Mouse (Mus musculus) CD4-positive helper T cell, adult 2 months (primary cell): Measurements from ENCODE around the gene Onecut1.
A peak's percentile ranks its signal among the peaks of the same experiment; 100 is the strongest.

Experiments
- DNase-seq: peaks from one replicate; pipeline ENCODE4 v3.0.0-alpha.2; 2012; ENCODE audit warnings: low read depth, missing footprints, low spot score

Gene Onecut1

DNA sequence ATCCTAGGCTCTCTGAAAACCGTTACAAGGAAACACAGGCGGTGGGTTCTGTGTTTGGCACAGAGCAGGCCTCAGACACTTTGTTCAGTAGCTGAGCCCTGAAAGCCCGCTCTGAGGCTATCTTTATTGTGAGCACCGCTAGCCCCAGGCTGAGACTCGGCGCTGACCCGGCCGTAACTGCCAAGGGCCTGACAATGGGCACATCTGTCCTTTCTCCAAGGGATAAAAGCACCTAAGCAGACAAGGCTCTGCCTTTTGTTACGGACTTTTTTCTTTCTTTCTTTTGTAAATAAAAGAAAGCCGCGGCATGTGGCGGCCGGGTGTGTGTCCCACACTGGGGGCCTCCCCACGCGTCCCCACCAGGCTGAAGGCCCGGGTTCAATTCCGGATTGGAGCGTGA is 1.3 kb upstream of the Onecut1 start:
- DNase-seq, result no peak

DNA sequence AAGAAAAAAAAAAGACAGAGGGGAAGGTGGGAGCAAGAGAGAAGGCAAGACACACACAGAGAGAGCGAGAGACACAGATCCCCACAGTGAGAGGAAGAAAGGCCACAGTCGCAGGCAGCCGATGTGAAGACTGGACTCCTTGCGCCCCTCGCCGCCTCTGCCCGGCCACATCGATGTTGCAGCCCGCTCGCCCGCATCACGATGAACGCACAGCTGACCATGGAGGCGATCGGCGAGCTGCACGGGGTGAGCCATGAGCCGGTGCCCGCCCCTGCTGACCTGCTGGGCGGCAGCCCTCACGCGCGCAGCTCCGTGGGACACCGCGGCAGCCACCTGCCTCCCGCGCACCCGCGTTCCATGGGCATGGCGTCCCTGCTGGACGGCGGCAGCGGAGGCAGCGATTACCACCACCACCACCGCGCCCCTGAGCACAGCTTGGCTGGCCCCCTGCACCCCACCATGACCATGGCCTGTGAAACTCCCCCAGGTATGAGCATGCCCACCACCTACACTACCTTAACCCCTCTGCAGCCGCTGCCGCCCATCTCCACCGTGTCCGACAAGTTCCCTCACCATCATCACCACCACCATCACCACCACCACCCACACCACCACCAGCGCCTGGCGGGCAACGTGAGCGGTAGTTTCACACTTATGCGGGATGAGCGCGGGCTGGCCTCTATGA is 517 bp downstream of the Onecut1 start:
- DNase-seq, result no peak

DNA sequence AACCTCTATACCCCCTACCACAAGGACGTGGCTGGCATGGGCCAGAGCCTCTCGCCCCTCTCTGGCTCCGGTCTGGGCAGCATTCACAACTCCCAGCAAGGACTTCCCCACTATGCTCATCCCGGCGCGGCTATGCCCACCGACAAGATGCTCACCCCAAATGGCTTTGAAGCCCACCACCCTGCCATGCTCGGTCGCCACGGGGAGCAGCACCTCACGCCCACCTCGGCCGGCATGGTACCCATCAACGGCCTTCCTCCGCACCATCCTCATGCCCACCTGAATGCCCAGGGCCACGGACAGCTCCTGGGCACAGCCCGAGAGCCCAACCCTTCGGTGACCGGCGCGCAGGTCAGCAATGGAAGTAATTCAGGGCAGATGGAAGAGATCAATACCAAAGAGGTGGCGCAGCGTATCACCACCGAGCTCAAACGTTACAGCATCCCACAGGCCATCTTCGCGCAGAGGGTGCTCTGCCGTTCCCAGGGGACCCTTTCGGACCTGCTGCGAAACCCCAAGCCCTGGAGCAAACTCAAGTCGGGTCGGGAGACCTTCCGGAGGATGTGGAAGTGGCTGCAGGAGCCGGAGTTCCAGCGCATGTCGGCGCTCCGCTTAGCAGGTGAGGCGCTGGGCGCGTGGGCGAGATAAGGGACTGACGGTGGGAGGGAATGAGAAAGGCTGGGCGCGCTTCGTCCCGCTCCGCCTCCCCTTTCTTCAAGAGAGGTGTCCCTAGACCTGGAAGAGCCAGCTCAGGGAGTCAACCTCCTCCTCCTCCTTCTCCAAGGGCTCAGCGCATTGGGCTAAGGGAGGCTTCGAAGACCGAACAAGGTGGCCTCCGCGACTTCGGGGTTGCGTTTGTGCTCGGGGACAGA is 1.3 kb downstream of the Onecut1 start:
- no peak for DNase-seq

DNA sequence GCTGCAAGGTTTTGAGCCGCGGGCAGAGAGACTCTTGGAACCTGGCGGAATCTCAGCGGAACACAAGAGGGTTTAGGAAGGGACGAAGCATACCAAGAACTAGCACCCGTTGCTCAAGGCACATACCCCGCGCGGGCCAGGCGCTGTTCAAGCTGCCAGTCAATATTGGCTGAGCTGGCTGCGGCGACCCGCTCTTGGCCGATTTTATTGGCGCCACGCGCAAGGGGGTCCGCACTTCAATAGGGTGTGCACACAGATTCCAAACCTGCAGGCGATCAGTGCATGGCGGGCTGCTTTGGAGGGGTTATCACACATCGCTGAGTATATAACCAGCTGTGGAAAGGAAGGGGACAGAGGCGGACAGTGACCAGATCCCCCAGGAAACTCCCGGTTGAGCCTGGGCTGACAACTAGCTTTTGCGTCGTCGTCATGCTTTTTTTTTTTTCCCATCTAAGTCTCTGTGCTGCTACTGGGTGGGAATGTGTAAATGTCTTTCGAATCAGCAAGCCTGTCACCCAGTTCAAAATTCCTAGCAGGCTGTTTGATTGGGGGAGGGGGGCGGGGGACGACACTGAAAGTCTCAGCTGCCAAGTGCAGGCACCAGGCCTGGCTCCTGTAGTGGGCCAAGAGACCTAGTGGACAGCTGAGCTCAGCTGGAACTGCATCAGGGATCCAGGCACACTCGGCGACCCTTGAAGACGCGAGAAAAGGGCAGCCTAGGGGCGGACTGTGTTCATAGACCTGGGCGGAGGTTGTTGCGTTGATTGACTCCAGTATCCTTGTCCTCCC is 2.1 kb downstream of the Onecut1 start:
- DNase-seq, result no peak

DNA sequence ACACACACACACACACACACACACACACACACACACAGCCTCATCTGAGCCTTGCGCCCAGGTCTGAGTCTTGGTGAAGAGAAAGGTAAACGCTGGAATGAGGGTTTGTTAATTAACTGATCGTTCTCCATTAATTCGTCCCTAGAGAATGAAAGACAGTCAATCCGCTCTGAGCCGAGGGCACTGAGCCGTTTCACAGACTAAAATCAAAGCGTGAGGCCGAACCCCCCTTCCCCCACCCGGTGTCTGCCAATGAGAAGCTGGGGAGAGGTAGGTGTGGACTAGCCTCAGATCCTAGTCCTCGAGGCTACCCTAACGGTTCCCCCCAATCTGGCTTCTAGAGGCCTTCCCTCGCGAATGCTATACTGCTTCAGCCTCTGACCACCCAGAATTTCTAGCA is 2.8 kb downstream of the Onecut1 start:
- DNase-seq, result no peak

DNA sequence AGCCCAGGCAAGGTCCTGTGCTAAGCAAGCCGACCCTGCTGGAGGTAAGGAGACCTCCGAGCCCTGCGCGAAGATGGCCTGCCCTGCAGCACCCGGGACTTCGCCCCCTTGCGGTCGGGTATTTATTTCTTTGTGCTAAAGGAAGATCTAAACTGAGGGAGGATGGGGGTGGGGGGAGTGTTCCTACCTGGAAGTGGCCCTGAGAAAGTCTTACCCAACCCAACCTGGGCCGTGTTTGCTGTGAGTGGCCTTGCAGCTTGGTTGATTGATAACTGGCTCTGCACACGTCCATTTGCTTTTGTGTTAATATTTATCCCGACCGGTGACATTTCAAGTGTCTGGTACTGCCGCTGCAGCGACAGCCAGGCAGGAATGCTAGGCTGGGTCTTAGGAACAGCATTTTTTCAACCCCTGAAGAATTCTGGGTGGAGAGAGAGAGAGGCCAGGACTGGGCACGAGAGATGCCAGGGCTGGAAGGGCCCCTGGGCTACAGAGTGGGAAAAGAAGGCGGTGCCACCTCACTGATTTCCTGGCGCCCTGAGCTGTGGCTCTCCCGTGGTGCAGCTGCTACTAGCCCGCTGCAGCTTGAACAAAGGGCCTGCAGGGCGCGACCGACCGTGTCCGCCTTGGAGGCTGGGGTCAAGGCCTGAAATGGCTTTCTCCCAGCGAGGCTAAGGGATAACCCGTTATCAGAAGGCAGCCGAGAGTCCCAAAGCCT is 5.0 kb downstream of the Onecut1 start:
- no peak for DNase-seq

DNA sequence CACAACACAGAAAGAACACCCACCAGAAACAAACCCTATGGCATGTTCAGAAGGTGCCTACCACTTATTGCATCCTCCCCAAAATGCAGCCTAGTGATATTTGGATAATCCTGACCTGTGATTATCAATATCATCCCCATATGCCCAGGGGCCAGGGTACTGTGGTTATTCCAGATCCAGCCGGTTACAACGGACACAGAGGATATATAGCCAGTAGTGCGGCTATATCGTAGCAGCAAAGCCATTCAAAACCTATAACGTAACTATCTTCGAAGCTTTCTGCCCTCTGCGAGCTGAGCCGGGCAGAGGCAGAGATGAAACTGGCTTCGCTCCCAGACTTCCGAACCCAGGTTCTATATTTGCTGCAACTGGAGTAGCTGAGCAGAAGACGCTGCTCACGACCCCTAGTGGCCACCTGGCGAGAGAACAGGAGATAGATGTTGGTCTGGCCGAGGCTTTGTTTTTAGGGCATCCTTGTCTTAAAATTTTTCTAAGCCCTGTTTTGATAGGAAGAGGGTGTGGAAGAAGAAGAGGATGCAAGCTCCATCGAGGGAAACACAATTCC is 6.0 kb downstream of the Onecut1 start:
- peak; percentile 22 for DNase-seq

DNA sequence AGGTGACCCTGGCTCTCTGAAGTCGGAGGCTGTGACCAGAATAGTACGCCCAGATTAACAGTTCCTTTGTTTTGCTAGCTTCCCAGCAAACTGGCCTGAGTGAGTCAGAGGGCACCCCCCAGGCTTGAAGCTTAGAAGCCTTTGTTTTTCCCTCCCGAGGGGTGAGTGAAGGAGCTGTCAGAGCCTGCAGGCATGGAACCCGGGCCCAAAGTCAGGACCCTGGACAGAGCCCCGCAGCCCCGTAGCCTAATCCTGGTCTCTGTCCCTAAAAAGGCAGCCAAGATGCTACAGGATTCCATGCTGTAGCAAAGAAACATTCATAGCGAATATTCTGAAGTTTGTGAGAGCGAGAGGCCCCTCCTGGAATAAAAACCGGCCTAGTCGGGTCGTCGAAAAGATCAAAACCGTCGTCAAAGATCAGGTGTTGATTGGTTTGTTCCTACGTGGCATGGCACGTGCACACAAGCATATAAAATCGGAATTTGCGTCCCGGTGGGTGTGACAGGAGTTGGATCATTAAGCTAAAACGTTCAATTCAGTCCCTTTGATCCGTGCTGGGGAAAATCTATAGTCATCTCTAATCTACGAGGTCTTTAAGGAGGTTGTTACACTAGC is 6.7 kb downstream of the Onecut1 start:
- DNase-seq, result no peak

DNA sequence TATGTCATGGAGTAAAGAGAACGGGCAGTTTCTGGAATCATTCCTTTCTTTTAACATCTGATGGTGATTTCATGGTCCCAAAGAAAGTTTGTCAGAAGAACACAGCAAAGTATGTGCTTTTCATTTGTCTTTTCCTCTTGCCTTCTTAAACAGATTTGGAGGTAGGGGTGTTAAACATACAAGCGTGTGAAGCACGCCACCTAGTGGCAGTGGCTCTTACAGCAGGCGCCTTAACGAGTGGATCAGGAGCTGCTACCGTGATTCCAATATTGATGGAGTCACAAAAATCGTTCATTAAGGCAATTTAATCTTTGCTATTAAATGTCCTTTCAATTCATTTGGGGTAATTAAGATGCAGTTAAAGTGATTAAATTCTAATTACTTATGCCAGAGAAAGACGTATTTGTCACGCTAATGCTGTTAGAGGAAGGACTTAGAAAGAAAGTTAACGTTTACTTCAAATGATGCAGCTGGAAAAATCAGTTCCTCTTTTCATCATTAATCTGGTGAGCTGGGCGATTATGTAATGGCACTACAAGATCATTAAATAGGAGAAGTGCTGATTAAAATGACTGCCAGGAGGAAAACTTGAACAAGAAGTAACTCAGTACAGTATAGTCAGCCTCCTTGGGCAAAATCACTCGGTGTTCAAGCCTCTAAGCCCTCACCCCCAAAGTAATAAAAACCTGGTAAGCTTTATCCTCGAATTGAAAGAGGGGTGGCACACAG is 9.4 kb downstream of the Onecut1 start:
- peak; percentile 31 for DNase-seq

DNA sequence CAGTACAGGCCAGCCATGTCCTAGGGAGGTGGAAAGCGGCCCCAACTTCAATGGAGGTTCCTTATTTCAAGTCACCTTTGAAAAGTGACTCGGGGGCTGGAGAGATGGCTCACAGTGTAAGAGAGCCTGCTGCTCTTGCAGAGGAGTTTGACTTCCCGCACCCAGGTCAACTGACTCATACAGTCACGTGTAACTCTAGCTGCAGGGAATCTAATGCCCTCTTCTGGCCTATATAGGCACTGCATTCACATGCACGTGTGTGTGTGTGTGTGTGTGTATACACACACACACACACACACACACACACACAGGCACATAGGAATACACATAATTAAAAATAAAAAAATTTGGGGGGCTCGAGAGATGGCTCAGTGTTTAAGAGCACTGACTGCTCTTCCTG is 14.6 kb downstream of the Onecut1 start:
- DNase-seq, result no peak

DNA sequence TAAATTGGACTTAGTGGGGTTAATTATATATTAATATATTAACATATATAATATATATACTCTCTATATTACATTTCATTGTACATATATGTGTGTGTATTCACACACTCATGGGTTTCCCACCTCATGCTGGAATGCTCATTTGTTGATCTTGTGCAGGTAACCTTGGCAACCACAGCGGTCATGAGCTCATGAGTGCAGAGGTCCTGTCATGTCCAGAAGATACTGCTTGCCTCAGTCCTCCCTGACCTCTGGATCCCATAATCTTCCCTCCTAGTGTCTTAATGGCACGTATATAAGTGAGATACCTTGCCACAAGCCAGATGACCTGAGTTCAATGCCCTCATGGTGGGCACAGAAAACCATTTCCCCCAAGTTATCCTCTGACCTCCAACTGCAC is 16.0 kb downstream of the Onecut1 start:
- DNase-seq, result no peak

DNA sequence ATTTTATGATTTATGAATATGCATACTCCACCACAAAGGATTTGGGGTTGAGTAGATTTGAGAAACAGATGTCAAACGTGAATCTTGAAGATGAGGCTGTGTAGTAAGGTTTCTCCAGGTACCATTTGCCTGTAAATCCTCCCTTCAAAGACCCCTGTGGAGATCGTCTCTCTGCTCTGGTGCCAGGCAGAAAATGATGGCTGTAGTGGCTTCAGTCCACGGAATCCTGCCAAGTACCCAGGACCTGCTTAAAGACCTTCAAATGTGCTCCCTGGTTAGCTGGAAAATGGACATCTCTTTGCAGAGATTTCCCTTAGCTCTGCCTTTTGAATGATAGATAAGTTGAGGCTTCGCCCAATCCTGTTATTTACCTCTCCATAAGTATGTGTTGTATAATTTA is 26.1 kb downstream of the Onecut1 start:
- DNase-seq, result no peak

DNA sequence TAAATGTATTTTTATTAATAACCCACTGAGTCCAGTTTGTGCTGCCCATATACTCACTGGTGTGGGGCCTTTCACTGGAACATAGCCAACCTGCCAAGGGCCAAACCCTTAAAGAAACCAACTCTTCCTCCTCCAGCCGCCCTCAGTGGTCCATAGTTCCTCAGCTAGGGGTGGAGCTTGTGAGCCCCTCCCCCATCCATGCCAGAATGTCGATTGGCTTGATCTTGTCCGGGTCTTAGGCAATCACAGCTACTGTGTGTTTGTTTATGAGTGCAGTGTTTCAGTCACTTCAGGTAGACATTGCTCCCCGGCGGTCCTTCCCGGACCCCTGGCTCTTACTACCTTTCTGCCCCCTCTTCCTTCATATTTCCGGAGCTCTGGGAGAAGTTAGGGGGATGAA is 35.0 kb downstream of the Onecut1 start:
- DNase-seq, result no peak

DNA sequence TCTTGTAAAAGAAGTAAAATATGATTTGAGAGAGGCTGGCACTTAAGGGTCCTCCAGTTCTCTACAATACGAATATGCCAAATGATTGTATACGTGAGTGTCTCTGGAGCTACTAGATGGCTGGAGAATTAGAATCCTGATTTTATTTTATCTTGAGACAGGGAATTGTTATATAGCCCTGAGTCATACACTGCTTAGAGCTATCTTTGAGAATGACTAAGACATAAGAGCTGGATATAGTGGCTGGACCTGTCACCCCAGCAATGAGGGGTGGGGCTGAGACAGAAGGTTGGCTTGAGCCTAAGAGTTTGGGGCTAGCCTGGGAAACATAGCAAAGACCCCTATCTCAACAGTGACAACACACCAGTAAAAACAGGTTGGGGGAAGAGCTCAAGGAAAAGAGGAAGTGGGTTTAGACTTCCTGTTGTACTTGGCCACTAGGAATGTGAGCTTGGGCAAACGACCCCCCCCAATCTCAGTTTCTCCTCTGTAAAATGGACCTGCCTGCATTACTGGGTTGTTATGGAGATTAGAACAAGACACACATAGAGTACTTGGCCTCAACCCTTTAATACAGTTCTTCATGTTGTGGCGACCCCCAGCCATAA is 35.8 kb downstream of the Onecut1 start:
- no peak for DNase-seq

DNA sequence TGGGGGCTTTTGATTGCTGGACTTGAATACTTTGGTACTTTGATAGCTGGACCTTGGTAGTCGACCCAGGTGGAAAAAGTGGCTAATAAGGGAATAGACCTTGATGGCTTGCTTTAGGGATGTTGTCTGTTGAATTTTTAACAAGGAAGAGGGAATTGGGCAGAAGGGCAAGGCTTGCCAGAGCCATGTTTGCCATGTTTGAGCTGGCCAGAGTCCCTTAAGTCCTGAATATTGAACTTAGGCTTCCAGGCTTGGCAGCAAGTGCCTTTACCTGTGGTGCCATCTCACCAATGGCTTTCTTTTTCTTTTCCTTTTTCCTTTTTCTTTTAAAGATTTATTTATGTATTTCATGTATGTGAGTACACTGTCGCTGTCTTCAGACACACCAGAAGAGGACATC is 38.4 kb downstream of the Onecut1 start:
- DNase-seq, result no peak

DNA sequence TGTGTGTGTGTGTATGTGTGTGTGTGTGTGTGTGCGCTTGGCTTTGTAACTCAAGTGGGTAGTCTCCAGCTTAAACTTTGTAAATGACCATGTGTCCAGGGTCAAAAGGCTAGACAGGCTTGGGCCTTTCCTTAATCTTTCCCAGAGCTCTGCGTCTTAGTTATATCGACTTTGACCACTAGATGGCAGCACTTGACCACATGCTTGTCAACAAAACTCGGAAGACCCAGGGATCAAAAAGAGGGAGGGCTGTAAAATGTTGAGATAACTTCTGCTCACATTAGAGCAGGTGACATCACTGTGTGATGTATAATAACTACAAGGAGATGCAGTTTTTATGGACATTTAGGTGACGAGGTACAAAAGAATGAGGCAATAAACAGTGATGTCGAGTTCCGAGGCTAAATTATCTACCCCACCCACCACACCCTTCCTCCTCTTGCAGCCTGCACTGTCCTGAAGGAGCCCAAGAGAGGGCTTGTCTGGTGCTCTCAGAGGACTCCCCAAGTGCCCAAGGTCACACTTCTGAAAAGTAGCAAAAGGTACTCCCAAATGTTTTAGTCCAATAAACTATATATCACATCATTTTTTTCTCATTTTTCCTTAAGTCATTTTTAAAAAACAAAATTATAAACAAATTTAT is 43.3 kb downstream of the Onecut1 start:
- peak; percentile 67 for DNase-seq

DNA sequence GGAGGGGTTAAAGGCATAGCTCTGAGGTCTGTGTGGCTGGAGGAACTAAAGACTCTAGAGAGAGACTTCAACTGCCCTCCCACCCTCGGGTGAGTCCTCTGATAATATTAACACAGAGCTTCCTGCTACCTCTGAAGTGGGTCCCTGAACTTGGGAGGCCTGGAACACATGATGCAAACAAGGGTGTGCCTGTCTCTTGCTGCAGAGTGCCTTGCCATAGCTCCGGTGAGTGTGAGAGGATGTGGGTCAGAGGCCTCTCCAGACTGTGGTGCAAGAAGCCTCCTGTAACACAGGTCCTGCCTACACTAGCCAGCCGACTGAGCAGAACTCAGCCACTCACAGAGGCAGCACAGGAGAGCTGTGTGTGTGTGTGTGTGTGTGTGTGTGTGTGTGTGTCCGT is 45.2 kb downstream of the Onecut1 start:
- no peak for DNase-seq

DNA sequence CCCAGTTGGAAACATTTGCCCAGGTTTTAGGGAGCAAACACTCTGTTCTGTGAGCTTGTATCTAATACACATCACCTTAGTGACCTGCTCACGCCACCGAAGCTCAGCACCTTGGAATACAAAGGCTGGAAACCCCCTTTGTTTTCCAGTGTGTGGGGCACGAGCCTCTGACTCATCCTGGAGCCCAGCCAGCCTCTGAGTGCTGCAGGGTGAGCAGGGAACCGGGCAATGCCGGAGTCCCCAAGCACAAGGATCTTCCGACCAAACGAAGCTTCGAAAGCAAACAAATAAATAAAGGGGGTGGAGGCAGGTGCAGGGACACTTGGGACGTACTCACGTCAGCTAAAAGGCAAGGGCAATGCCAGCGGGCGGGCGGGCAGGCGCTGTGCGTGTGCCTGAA is 47.5 kb downstream of the Onecut1 start:
- DNase-seq, result no peak

DNA sequence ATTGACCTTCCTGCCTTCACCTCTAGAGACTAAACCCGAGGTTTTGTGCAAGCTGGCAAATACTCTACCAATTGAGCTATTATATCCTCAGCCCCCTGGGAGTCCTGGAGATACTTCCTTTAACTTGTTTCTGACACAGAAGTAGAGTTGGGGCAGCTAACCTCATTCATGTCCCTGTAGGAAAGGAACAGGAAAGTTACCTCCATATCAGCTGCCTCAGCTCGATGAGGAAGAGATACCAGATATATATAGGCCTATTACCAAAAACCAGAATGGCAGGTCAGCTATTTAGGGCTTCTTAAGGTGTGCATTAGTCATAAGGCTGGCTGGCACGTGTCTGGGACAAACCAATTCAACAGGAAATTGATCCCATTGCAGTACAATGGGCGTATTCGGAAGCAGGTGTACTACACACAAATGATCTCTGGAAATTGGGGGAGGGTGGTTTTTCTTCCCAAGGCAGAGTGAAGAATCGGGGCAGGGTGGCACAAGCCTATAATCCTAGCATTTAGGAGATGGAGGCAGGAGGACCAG is 48.6 kb downstream of the Onecut1 start:
- no peak for DNase-seq
